Mouse (Mus musculus): Measurements from ENCODE around the gene Ramp1. TPM values are rescaled to one million over a fixed set of nuclear protein-coding genes. Genes with fewer than 3 reads are reported as not detected.

Gene Ramp1
- 10 to 100 TPM; 66.3 to 66.6 TPM for total RNA-seq (2021)
- long read RNA-seq, experiment 1, transcript Ramp1-201 (3 exons, 2,325 nt): major isoform, 109 of 117 reads
- long read RNA-seq, experiment 1, partial matches to known transcripts: 7 of 117 reads
- long read RNA-seq, experiment 1, other reads (novel, unspliced or antisense): 0 of 117 reads
- long read RNA-seq, experiment 2, transcript Ramp1-201 (3 exons, 2,325 nt): major isoform, 101 of 114 reads
- long read RNA-seq, experiment 2, partial matches to known transcripts: 9 of 114 reads
- long read RNA-seq, experiment 2, other reads (novel, unspliced or antisense): 3 of 114 reads

DNA sequence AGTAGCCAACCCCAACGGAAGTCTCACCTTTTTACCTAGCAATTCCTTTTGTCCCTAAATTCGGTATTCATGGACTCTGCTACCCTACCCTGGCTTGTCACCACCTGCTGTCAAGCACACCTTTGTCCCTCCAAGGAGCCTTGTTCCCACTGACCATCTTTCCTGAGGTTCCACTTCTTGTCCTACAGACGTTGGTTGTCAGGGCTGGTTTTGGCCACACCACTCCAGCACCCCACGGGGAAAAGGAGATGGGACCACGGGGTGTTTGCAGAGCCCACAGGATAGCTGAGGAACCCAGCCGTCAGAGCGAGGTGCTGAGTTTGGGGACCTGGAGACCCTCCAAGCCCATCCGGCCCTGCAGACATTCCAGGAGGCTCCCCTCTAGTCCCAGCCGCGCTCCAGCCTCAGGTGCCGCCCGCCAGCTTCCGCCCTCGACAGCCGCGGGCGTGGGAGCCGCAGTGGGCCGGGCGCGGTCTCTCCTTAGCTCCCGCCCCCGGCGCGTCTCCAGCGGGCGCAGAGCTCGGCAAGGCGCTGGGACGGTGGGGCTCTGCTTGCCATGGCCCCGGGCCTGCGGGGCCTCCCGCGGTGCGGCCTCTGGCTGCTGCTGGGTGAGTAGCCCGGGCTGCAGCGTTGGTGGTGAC lies at the start of gene Ramp1:
Gene Ramp1, plus strand, starts transcription at position 290 of the 641 bp plus-strand sequence.
- peak in 1 of 2 experiments; percentile 54 for DNase-seq (ENCODE audit: low spot score in 2 of 2)

DNA sequence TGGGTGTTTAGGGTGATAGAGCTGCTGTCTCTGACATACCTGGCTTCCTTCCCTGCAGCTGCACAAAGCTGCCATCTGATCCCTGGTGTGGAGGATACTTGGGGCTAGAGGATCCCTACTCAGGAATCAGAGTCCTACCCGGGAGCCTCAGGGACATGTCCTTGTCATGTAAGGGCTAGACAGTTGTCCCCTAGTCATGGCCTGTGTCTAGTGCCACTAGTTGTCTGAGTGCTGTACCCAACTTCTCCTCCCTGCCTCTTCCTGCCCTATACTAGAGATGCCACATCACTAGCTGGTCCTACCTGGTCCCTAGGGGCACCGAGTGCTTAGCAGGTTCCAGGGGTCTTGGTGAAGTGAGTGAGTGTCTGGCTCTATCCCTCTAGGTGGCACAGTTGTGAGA lies 42.6 kb upstream of the Ramp1 start:
- no peak for DNase-seq (ENCODE audit: low spot score in 2 of 2)

DNA sequence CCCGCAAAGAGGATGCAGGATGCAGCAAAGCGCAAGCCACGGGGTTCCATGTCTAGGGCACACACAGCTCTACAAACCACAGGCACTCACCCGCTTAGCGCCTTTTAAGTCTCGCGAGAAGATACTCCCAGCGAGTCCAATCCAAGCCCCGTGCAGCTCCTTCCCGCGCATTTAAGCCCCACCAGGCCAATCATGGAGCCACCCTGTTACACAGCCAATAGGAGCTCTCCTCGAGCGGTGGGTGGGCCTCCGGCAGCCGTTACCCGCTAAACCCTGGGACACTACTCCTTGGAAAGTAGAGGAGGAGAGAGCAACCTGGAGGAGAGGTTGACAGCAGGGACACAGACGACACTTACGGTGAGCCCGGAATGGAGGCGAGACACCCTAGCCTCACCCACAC lies 34.8 kb upstream of the Ramp1 start, which contains the start of gene Rbm44:
Gene Rbm44, plus strand, starts transcription at position 277 of the 400 bp plus-strand sequence.
- no peak for DNase-seq (ENCODE audit: low spot score in 2 of 2)

DNA sequence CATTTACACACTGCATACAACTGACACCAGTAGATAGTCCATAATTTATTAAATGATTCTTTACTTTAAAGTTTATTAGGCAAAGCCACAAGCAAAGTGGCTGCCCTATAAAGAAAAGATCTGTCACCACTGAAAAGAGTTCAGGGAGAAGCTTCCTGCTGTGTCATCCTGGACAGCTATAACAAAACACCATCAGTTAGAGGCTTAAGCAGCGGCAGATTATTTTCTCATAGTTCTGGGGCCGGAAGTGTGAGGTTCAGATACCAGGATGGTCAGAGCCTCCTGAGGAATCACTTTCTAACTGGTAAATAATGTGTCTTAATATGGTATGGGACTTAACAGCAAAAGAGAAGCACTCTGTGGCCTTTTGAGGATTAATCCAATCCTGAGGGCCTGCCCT lies 28.1 kb upstream of the Ramp1 start:
- no peak for DNase-seq (ENCODE audit: low spot score in 2 of 2)

DNA sequence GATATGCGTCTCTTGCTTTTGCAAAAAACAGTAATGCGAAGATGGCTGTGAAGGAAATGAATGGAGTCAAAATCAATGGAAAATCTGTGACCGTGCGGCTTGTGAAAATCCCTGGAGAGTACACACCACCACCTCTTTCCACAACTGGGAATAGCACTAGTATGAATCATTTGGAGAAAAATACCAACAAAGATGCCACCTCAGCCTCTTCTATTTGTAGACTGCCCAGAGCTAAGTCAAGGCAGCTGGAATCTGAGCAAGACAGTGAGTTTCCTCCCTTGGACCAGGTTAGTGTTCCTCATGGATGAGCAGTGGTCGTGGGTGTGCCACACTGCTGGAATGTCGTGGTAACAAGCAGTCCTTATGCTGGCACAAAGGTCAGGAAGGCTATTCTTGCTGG lies 12.8 kb upstream of the Ramp1 start:
- DNase-seq (ENCODE audit: low spot score in 2 of 2): no peak

DNA sequence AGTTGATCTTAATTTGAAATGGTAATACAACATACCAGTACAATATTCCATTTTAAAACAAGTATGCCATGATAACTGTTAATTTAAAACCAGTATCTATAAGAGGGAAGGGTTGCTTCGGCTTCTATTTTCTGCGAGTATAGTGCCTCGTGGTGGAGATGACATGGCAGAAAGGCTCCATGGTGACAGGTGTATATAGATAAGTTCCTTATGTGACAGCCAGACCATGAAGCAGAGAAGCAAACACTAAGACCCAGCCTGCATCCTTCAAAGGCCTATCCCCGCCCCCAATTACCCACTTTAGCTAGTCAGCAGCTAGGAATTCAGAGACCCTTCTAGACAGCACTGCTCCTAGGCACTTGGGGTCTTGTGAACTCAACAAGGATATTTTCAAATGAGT lies 10.5 kb upstream of the Ramp1 start:
- DNase-seq (ENCODE audit: low spot score in 2 of 2): no peak

DNA sequence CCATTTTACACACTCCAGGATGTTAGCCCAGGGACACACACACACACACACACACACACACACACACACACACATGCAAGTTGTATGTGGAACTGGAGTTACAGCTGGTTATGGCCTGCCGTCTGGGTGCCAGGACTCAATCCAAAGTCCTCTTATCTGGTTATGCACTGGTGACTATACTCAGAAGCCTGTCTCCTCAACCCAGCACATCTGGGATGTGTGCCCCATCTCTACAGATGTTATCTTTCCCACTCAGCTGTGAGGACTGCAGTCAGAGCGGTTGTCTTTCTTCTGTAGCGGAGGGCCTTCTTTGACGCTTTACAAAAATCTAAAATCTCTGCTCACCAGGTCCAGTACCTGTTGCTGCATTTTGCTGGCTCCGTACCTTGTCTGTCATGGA lies 4.8 kb upstream of the Ramp1 start:
- no peak for DNase-seq (ENCODE audit: low spot score in 2 of 2)

DNA sequence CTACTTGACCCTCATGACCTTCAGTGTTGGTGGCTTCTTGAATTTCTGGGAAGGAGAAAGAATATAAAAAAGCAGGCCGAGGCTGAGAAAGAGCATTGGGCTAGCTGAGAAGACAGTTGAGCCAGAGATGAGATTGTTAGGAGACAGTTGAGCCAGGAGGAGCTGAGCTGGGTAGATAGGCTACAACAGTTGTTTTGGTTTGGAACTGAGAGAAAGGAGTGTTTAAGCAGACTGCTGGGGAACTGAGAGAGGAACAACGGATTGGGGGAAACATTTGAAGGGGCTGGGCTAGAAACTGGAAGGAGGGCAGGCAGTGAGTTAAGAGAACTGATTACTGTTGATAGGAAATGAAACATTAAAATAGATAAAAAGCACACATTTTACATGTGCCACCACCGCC lies 3.6 kb upstream of the Ramp1 start:
- DNase-seq (ENCODE audit: low spot score in 2 of 2): no peak

DNA sequence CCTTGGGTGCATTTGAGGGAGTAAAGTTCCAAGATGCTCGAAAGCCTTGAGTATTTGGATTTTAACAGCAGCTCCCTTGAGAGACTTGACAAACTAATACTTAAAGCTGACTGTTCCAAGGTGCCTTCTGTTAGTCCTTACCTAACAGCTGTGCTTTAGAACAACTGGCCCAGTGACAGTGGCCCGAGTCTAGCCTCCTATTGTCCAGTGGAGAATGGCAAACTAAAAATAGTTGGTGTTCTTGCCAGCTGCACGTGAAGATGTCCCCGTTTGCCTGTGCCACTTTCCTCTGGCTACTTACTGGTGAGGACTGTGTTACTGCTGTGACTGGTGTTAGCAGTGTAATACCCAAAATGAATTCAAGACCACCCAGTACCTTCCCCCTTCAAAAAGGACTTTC lies 2.8 kb upstream of the Ramp1 start:
- DNase-seq (ENCODE audit: low spot score in 2 of 2): no peak

DNA sequence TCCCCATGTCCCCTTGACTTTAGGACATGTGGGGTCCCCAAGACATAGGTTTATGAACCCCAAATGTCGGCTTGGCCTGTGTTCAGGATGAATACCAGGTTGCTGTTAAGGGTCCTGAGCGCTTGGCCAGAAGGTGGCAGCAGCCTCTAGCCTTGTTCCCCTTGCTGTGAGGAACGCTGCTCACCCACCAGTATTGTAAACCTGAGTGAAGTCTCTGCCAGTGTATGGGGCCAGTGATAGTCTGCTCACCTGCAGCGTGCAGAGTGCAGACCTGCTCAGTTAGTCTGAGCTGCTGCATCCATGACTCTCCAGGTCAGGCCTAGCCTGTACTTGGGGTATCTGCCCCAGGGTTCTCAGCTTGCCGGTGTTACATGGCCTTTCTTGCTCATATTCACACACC lies 536 bp upstream of the Ramp1 start:
- DNase-seq (ENCODE audit: low spot score in 2 of 2): peak in 1 of 2 experiments; percentile 72

DNA sequence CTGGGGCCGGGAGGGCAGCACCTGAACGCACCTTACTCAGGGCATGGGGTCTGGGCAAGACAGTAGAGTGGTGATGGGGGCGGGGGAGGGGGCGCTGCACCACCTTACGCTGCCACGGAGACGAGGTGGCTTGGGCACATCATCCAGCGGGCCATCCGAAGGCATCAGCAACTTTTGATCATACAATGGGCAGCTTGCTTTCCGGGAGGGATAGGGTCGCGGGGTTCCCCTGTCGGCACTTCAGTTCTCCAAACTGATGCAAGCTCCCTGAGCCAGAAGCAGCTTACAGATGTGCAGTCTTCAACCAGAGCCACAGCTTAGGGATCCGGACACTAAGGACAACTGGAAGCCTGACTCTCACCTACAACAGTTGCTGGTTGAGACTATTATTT lies 548 bp downstream of the Ramp1 start:
- DNase-seq (ENCODE audit: low spot score in 2 of 2): no peak

DNA sequence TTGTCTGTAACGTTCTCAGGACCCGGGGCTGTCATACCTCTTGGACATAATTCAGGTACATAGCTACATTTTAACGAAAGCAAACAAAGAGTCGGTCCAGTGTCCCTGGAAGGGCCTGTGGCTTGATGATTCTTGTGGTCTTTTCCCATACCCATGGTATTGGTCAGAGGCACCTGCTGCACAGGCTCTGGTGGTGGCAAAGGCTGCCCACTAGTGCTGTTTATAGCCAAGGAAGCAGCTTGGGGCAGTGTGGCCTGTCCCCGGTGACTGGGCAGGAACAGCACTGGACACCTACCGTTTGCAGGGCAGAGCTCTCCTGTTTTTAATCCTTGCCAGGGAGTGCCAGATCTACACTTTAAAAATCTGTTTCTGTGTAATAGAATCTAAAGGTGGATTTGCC lies 1.1 kb downstream of the Ramp1 start:
- DNase-seq (ENCODE audit: low spot score in 2 of 2): no peak

DNA sequence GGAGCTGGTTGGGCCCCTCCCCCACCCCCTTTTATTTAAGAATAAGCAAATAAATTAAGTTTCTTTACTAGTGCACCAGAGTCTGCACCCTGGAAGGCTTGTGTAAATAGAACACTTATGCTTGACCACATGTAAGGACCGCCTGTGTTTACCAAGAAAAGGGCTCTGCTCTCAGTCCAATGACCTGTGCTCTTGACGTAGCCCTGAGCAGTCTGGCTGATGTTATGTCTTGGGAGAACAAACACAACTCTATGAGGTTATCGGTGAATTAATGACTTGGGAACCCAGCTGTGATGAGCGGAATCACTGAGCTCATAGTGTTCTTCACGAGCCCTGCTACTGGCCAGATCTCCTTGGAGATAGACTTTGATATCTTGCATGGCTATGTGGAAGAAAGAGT lies 1.6 kb downstream of the Ramp1 start:
- DNase-seq (ENCODE audit: low spot score in 2 of 2): no peak

DNA sequence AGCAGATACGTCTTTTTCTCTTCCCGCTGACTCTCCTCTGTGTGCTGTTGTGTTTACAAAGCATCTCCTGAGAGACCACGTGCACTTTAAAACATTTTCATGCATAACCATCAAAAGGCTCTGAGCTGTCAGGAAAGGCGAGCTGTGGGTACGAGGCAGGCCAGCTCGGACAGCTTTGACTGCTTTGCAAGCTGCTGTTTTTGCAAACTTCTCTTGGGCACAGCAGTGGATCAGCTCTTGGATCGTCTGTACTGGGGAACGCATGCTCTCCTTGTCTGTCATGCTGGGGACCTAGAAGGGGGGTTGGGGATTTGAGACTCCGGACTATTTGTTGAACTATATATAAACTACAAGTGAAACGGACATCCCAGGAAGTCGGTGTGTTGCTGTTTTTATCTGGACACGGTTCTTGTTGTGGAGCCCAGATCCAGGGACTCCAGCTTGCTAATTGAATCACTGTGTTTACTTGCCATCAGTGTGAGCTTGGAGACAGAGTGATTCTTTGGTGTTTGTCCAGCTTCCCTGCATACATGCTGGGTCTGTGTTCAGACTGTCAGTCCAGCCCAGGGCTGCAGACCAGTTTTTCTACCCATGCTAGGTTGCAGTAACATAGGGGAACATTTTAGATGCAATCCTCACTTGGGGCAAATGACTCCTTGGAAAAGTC lies 2.3 kb downstream of the Ramp1 start:
- DNase-seq (ENCODE audit: low spot score in 2 of 2): no peak

DNA sequence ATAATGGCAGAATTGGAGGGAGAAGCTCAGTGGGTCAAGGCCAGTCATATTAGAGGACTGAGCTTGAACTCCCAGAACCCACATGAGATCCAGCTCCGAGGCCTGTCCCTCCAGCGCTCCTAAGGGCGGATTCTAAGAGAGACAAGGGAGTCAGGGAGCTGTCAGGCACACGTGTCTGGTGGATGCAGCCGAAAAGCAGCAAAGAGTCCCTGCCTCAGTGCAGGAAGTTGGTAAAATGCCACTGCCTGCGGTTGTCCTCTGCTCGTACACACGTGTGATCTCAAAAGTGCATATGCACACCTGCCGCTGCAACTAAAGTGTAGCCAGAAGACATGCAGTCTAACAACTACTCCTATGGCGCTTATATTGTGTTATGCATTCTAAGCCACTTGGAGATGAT lies 3.7 kb downstream of the Ramp1 start:
- DNase-seq (ENCODE audit: low spot score in 2 of 2): no peak

DNA sequence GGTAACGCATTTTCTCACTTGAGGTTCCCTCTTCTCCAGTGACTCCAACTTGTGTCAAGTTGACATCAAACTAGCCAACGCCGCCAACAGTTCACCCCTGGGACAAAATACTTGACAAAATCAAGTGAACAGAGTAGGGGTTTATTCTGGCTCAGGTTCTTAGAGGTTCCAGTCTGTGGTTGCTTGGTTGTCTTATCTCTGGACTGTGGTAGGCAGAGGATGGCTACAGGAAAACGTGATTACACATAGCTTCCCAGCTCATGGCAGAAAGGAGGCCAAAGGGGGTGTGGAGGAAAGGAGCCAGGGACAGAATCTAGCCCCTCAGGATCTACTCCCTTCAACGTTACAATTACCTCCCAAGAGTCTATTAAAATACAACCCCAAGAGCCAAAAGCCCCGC lies 7.1 kb downstream of the Ramp1 start:
- DNase-seq (ENCODE audit: low spot score in 2 of 2): no peak

DNA sequence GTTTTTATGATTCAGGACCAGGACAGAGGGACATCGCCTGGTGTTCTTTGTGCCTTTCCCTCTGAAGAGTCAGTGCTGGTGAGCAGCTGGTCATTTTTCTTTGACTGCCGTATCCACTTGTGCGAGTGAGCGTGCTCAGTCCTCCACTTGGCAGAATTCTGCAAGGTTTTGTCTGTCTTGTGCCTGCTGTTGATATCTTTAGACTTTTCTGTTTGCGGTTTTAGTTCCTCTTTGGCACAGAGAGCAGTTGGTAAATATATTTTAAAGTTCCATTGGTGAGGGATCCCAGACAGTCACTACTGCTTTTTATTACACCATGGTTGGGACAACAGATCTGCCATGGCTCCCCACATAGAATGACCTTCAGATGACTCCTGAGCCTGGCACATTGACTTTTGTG lies 7.7 kb downstream of the Ramp1 start:
- DNase-seq (ENCODE audit: low spot score in 2 of 2): no peak

DNA sequence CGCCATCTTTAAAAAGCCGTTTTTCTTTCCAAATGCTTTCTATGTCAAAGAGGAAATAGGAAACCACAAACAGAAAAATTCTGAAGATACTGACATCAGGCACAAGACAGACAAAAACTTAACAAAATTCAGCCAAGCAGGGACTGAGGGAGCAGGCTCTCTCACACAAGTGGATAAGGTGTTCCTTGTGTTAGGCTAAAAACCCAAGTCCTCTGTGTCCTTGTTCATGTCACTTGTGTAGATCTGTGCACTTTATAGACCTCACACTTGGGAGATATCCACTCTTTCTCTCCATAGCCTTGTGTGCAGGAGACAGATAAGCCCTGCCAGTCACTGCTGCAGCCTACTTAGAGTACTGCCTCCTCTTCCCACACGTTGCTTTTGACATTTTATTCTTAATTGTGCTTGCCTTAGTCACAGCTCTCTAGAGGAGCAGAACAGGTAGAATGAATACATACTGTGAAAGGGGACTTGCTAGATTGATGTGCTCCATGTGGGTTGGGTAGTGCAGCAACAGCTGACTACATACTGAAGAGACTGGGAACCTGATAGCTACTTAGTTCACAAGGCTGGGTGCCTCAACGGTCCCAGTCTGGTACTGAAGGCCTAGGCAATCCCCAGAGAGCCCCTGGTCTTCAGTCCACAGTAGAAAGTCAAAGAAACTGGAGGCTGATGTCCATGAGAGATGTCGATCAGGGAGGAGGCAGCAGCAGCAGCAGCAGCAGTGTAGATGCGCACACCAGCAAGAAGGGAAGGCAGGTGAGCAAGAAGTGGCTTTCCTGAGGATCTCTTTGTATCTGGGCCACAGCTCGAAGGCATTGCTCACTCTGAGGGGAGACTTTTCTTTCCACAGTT lies 8.4 kb downstream of the Ramp1 start:
- no peak for DNase-seq (ENCODE audit: low spot score in 2 of 2)

DNA sequence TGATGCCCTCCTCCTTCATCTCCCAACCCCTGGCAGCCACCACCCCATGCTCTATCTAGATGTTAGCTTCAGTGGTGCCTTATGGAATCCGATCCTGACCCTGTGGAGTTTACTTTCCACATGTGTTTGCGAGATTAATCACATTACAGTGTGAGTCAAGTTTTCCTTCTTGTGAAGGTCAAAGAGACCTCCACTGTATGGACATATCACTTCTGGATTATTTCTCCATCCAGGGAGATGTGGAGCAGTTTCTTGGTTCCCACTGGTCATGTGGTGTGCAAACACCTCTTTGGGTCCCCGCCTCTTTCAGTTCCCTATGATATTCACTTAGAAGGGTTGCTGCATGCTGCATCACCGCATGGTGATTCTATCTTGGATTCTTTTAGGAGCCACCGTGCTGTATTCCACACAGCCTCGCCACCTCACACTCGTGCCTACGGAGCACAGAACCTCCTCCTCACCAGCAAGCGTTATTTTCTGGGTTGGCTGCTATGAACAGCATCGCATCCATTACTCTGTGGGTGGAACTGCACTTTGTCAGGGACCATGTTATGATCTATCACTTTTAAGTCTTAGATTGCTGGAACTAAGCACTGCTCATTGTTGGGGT lies 9.3 kb downstream of the Ramp1 start:
- DNase-seq (ENCODE audit: low spot score in 2 of 2): no peak

DNA sequence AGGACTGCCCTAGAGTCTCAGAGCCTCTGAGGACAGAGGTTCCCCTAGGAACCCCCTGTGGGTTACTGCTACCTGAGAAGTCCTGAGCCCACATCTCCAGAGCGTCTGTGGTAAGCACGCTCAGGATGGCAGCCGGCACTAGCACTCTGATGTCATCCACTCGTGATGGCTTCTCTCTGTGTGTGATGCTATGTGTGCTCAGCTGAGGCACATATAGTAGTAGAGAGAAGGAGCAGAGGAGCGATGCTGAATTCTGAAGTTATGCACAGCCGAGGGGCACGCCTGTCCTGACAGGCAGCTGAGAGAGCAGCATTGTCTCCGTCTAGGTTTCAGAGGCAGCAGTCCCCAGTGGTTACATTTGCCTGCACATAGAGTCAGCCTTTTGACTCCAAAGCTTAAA lies 12.6 kb downstream of the Ramp1 start:
- no peak for DNase-seq (ENCODE audit: low spot score in 2 of 2)

DNA sequence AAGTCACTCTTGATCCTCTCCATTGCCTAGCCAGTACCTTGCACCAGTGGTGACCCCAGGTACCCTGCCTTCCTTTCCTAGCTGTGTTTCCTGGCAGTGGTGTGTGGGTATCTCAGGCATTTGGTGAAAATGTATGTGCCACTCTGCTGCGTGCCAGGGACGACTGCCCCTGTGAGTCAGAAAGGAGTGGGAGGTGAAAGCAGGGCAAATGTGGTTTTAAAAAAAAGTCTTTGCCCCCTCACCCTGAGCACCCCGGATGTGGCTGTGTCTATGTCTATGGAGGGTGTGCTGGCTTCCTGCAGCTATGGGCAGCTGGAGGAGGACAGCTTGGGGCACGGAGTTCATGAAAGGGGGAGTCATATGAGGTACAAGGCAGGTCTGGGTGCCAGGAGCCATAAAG lies 13.6 kb downstream of the Ramp1 start:
- no peak for DNase-seq (ENCODE audit: low spot score in 2 of 2)

Data from gastrocnemius, postnatal 4 days (tissue).